Mouse (Mus musculus): ENCODE measurements around the gene Ugt3a1. TPM values are rescaled to one million over a fixed set of nuclear protein-coding genes. Genes with fewer than 3 reads are reported as not detected.
"Not testable (repeated sequence)": the region's sequence is repeated elsewhere in the genome, so short reads cannot be mapped to it uniquely, and the experiment has no call there.

The Ugt3a1 gene
- not detected for total RNA-seq (2022)

DNA sequence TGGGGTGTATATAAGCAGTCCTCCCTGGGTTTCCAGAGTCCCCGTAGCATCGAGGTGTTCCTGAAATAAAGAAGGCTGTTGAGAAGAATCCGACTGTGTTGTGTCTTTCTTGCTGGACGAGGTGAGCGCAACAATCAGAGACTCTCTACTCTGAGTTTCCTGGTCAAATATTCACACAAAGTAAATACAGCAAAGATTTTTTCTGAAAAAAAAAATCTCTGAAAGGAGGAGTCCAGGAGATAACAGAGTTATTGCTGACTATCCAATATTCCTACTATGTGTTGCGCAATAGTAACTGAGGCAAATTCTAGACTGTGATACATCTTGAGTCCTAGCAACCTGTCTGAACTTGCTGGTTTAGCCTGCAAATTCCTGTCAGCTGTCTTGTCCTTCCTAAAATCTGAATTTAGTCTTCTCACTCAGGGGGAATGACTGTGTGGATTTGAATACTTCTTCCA lies at the start of gene Ugt3a1:
Gene Ugt3a1 (plus strand): TSS at position 51 of the 458 bp plus-strand sequence.
- no peak for DNase-seq (ENCODE audit: low spot score)

DNA sequence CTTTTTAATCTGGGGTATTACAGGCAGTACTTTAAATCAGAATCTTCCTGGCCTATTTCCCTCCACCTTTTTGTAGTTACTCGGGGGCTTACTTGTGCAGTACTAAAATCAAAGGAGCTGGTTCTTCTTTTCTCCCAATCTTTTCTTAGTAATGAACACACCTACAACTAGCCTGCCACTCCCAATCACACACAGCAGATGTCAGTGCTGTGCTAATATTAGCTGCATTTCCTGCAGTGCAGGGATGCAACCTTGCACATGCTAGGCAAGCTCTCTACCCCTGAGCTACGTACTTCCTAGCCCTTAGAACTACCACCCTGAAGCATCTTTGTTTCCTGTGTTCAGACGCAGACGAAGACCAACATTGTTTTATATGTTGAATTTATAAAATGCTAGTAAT lies 45.8 kb upstream of the Ugt3a1 start:
- not testable (repeated sequence) for DNase-seq (ENCODE audit: low spot score)

DNA sequence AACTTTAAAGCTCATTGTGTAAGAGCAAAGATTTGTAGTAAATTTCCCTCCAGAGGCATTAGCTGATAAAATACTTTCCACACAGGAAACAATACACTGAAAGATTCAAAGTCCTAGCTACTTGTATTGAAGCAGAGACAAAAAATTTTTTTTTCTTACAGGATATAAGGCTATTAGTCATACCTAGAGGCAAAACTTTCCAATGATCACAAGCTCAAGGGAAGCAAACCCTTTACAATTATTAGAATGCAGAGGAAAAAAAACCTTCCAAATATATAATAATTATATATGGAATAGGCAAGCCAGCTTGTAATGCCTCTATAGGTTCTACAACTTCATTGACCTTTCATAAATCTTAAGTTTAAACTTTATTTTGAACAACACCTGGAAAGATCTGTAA lies 30.3 kb upstream of the Ugt3a1 start:
- no peak for DNase-seq (ENCODE audit: low spot score)

GRCm38 (mm10) chr15:9252891-9253290 lies 23.8 kb upstream of the Ugt3a1 start:
- no peak for DNase-seq (ENCODE audit: low spot score)

DNA sequence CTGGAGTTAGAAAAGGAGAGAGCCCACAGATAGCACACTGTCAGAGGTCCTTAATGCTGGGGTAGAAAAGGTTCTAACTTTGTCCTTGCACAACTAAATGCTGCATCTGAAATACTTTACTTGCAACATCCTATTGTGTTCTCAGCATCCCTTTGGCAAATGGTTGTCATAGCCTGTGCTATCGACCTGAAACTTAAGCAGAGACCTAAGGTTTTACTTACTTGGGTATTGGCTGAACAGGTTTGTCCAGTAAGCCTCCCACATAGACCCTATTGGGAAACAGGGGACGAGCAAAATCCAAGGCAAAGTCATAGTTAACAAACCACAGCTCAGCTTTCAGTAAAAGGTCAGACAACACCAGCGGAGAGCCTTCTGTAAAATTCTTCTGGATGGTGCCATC lies 16.1 kb upstream of the Ugt3a1 start:
- DNase-seq (ENCODE audit: low spot score) = no peak

GRCm38 (mm10) chr15:9271876-9272275 lies 4.8 kb upstream of the Ugt3a1 start:
- no peak for DNase-seq (ENCODE audit: low spot score)

DNA sequence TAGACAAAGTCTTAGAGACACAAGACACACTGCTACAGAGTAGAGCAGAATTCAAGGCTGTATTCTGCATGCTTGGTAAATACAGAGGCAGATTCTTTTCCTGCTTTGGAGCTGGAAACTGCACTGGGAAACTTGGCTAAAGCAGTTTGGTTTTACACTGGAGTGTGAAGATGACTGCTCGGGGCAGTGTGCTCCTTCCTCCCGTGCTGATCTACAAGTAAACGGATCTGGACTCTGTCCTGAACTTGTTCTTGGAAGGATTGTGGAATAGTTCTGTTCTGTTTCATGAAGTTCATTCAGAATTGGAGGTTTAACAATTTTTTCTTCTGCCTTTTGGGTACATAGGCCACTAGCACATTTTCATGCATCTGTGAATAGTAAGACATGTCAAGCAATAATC lies 2.3 kb downstream of the Ugt3a1 start:
- DNase-seq (ENCODE audit: low spot score) = no peak

DNA sequence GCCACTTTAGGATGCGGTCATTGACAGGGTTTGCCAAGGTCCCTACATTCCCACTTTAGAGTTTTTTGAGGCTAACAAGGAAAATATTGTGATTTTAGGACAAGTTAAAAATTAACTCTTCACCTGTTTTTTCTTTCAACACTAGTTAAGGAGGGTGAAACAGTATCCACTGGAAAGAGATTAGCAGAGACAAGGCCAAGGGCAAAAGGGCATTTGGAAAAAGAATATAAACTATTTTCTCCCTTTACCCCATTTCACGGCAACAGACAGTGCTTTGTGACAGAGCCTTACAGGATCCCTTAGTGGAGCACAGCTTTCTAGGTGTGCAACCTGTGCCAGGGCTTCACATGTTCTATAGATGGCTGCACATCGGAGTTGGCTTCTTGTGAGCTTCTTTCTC lies 2.9 kb downstream of the Ugt3a1 start:
- DNase-seq (ENCODE audit: low spot score) = no peak

DNA sequence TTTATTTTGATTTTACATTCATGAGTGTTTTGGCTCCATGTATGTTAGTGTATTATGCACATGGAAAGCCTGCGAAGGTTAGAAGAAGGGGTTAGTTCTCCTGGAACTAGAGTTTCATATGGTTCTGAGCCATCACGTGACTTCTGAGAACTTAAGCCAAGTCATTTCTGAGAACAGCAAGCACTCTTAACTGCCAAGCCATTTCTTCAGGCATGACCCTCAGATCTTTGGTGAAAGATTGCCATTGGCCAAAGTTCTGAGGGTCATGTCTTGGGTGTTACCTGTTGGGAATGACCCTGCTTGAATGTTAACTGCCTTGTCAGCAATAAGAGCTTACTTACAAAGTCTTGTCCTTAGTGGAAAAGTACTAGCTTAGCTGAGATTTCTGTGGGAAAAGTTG lies 6.5 kb downstream of the Ugt3a1 start:
- no peak for DNase-seq (ENCODE audit: low spot score)

GRCm38 (mm10) chr15:9289660-9290059 lies 13.0 kb downstream of the Ugt3a1 start:
- DNase-seq (ENCODE audit: low spot score) = no peak

GRCm38 (mm10) chr15:9305978-9306692 lies 29.4 kb downstream of the Ugt3a1 start:
- DNase-seq (ENCODE audit: low spot score) = no peak

DNA sequence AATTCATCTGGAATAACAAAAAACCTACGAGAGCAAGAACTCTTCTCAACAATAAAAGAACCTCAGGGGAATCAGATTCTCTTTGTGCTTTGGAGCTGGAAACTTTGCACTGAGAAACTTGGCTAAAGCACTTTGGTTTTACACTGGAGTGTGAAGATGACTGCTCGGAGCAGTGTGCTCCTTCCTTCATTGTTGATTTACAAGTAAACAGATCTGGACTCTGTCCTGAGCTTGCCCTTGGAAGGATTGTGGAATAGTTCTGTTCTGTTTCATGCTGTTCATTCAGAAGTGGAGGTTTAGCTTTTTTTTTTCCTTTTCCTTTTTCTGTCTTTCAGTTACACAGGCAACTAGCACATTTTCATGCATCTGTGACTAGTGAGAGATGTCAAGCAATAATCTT lies 57.9 kb downstream of the Ugt3a1 start:
- no peak for DNase-seq (ENCODE audit: low spot score)

DNA sequence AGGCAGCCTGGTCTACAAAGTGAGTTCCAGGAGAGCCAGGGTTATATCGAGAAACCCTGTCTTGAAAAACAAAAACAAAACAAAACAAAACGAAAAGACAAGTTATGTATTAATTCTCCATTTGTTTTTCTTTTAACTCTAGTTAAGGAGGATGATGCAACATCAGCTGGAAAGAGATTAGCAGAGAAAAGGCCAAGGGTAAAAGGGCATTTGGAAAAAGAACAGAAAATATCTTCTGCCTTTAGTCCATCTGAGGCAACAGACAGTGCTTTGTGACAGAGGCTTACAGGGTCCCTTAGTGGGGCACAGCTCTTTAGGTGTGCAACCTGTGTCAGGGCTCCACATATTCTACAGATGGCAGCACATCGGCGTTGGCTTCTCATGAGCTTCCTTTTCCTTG lies 58.7 kb downstream of the Ugt3a1 start, which contains the start of gene Ugt3a2:
Gene Ugt3a2 (plus strand): TSS at position 210 of the 400 bp plus-strand sequence.
- DNase-seq (ENCODE audit: low spot score) = no peak

- DNase-seq (ENCODE audit: low spot score) = no peak
Measured at GRCm38 (mm10) chr15:9336616-9337015, 59.9 kb downstream of the Ugt3a1 start.

GRCm38 (mm10) chr15:9337021-9337420 lies 60.3 kb downstream of the Ugt3a1 start:
- no peak for DNase-seq (ENCODE audit: low spot score)

GRCm38 (mm10) chr15:9348739-9349138 lies 72.1 kb downstream of the Ugt3a1 start:
- DNase-seq (ENCODE audit: low spot score) = no peak

- DNase-seq (ENCODE audit: low spot score) = no peak
Measured at GRCm38 (mm10) chr15:9362801-9363200, 86.1 kb downstream of the Ugt3a1 start.

Other genes starting within 250 kb of the Ugt3a1 start
- 10 to 100 TPM; 71.5 to 94.8 (median 72.6) TPM for gene Nadk2, start 205.6 kb upstream of the Ugt3a1 start, total RNA-seq (2022)
- gene Lmbrd2, start 136.3 kb upstream of the Ugt3a1 start, total RNA-seq (2022) = 10 to 100 TPM; 12.8 to 14.6 (median 13.6) TPM
- gene Skp2, start 121.5 kb upstream of the Ugt3a1 start, total RNA-seq (2022) = under 1 TPM; 0.28 to 0.55 (median 0.40) TPM
- not detected for gene Ugt3a2, start 58.7 kb downstream of the Ugt3a1 start, total RNA-seq (2022)
- gene Capsl, start 159.1 kb downstream of the Ugt3a1 start, total RNA-seq (2022) = not detected

Measured in heart, adult 8-10 months (tissue).